Mouse (Mus musculus) natural killer cell, adult 2 months (primary cell): ENCODE measurements around the gene Cog5.

Experiments
- DNase-seq, 2 experiments: peaks; one replicate each; pipeline ENCODE4 v3.0.0; 2022; ENCODE audit warnings: low spot score in 2 of 2

The Cog5 gene

GRCm38 (mm10) chr12:31823671-31824070, 169.0 kb downstream of the Cog5 start:
- DNase-seq: no peak

DNA sequence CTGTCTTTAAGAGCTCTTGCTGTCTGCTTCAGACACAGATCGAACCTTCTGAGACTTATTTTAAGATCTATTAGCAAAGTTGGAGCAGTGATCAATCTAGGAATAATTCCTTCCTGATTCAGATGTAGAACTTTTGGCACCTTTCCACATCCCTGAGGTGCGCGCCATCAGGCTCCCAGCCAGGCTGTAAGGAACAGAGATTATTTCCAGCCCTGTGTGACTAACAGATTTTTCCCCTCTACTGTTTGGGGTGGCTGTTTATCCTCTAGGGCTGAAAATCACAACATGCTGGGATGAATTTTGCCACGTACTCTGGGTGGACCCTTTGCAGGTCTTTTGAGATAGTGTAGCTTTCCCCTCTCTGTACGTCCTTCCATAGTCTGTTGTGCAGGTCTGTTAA, 170.2 kb downstream of the Cog5 start:
- DNase-seq: no peak

DNA sequence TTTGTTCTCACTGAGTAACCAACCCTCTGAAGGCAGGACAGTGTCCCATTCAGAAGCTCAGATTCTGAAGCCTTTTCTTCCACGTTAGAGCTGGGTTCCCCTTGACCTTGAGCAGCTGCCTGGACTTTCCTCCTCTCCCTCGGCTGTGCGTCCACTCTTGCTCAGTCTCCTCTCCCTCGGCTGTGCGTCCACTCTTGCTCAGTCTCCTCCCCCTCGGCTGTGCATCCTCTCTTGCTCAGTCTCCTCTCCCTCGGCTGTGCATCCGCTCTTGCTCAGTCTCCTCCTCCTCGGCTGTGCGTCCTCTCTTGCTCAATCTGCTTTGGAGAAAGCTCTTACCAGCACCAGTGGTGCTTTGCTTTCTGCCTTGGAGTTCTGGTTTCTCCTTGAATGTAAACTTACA, 171.2 kb downstream of the Cog5 start:
- DNase-seq: no peak

- DNase-seq: no peak
These were observed 171.8 kb downstream of the Cog5 start for GRCm38 (mm10) chr12:31826476-31826875.

DNA sequence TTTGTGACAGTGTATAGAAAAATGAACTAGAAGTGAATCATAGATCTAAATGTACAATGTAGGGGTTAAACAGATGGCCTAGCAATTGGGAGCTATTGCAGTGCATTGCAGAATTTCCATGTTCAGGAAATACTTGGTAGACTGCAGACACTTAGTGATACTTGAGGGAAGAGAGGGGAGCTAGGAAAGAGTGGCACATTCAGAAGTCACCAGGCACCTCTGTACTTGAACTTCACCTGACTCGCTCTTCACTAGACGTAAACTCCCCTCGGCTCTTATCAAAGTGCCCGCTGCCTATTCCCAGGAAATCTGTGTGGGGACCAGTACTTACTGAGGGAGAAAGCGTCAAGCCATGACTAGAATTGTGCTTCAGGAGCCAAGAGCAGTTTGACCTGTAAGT, 180.8 kb downstream of the Cog5 start:
- DNase-seq: no peak

DNA sequence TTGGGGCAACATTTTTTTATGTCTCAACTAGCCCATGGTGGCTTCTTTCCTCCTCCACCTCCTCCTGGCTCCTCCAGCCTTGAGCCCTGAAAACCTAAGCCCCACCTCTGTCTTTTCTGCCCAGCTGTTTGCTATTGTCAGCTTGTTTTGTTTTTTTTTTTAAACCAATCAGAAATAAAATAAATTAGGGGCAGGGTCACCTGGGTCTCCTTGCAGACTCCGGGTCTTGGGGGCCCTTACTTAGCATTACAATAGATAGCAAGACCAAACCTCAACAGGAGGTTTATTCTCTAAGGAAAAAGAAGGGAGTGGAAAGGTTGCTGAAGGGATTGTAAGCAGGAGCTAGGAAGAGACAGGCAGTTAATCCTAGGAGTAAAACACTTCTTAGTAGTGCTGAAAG, 181.5 kb downstream of the Cog5 start:
- no peak for DNase-seq

DNA sequence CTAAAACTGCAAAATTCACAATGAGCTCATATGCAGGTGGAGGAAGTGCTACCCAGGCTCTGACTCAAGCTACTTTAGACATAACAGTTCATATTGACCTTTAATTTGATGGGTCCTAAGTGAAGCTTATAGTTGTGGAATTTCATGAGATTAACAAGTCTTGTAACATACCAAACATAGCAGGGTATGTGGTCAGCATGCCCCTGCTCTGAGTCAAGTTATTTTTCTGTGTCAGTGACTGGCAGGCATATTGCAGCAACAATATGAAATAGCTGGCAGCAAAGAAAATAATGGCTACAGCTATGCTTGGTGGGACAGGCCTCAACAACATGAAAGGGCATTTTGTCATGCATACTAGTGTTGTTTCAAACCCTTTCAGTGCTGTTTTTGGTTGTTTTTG, 183.9 kb downstream of the Cog5 start:
- DNase-seq: no peak

GRCm38 (mm10) chr12:31839249-31839648, 184.6 kb downstream of the Cog5 start:
- DNase-seq: no peak

DNA sequence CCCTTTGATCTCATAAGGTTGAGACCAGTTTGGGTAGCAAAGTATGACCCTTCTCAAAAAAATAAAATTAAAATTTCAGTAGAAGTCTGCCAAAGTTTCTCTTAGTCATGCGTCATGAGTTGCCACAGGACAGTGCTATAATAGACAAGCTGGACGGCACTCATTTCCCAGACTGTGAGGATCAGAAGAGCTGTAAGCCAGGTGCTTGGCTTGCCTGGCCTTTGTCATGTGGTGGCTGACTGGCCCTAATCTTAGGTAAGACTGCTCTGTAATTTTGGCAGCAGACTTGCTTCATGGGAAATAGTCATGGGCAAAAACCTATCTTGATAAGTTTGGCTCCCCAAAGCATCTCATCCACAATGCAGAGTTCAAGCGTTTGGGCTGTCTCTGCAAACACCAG, 191.4 kb downstream of the Cog5 start:
- no peak for DNase-seq

DNA sequence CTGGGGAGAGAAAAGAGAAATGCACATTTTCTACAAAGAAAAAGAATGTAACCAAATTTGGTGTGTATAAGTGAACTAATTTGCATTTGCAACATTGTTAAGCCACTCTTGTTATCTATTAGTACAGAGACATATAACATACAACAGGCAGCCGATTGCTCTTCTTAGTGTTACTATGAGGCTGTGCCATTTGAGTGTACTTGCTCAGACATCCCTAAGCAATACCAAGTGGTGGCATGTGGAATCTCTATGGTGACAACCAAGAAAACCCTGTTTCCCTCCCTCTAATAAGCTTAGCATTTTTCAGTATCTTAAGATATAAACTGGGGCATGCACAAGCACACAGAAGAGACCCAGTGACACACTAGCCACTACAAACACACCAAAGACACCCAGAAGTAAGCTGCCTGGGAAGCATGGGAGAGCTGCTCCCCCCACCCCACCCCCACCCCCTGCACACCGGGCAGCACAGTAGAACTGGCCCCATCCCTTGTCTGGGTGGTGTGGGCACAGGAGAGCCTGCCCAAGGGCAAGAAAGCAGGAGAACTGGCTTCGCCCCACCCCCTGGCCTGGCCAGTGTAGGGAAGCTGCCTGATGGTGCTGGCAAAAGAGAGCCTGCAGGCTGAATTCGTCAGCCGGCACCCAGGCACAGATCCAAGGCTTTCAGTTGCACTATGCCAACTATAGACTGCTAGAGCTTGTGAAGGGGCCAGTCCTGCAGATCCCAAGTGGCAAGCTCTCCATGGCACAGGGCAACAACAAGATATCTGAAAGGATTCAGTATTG, 194.2 kb downstream of the Cog5 start:
- no peak for DNase-seq

DNA sequence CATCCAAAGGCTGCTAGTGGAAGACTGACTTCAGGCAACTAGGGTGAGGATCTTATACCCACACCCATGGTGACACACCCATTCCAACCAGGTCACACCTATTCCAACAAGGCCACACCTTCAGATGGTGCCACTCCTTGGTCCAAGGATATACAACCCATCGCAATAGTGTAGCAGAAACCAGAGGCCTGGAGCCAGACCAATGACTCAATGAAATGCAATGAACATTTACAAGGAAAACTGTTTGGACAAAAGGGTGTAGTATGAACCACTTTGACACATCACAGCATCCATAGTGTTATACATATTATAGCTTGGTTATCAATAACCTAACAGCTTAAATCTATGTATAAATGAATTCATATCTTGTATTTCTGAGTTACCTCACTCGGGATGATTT, 194.9 kb downstream of the Cog5 start:
- DNase-seq: no peak

GRCm38 (mm10) chr12:31854039-31854438, 199.4 kb downstream of the Cog5 start:
- DNase-seq: no peak

DNA sequence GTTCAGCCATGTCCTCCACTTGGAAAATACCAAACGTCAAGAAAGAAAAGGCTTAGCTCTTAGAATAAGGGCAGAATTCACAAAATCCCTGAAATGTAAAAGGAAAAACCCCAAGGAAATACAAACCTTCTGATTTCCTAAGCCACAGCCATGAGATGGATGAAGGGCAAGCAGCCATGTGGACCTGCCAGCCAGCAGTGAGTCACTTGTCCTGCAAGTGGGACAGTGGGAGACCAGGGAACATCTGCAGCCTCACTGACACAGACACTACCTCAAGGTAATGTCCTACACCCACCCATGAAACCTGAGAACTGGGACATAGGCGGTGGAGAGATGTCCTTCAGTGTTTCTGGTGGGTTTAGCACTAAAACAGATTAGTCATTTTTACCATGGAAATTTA, 200.1 kb downstream of the Cog5 start:
- no peak for DNase-seq

DNA sequence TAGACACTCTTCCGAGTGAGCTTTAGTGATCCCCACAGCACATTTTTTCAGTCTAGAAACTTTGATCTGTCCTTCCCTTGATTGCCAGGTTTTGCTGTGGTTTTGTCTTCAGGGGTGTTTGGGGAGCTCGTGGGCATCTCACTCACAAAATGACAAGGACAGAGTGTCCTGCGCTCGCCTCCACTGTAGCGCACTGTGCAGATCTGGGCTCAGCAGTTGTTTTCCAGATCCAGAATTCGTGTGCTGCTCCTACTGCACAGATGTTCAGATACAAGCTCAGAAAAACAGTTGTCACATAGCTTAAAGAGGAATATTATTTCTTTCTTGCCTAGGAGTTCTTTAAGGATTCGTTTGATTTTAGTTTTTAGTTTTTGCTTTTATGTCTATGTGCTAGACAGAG, 203.1 kb downstream of the Cog5 start:
- no peak for DNase-seq

DNA sequence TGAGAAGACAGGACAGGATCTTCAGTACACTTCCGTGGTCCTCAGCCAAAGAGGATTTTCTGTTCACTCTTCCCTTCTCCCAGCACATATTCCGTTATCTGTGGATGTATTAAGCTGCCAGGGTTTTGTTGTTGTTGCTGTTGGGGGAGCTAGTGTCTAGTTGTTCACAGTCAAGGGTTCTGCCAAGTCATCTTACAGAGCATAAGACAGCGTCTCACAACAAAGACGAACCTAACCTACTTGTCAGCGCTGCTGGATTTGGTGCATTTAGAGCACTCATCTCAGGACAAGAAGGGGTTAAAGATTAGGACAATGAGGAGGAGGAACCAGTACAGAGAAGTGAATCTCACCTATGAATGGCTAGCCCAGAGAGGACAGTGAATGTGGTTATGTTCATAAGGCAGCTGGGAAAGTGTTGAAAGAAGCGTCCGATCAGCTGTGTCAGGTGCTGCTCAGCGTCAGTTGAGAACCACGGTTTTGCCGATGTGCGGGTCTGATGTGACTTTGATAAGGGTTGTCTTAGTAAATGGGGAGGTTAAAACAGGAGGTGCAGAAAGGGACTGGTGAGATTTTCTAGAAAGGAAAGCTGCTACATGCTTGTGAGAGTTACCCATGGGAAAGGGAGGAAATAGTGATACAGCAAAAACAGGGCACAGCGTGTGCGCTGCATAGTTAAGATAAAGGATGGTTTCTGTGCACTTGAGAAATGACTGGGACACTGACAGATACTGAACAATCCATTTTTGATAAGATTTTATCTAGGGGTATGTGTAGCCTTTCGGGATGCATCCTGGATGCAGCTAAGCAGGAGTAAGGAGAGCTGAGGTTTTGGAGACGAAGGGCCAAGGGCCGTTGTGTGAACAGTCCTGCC, 208.2 kb downstream of the Cog5 start:
- no peak for DNase-seq

DNA sequence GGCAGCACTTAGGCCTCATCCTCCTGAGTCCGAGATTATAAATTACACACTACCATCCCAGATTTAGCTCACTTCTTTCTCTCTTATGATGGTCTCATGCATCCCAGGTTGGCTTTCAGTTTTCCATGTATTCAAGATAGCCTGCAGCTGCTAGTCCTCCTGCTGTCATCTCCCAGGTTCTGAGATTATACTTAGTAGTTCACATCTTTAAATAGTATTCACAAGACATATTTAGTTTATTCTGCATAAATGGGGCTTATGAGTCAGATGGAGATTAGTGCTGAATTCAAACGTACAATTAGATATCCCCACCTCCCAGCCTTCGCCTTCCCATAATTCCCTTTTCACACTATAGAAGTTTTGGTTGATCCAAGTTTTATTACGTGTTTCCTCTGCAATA, 222.1 kb downstream of the Cog5 start:
- DNase-seq: no peak

DNA sequence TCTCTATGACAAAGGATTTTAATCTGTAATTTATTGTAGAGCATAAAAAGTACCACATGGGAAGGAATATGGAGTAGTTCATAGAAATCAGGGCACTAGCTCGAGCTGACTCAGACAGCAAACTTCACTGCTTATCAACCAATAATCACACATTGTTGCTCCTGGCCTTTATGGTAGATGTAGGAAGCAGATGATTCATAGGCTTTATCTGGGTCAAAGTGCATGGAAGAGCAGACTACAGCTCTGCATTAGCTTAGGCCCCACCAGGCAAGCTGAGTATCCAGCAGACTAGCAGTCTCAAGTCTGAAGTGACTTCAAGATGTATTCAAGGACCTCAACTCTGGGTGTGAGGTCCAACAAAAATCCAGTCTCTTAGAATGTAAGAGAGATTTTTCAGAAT, 228.1 kb downstream of the Cog5 start:
- no peak for DNase-seq

GRCm38 (mm10) chr12:31884365-31884764, 229.7 kb downstream of the Cog5 start:
- no peak for DNase-seq

DNA sequence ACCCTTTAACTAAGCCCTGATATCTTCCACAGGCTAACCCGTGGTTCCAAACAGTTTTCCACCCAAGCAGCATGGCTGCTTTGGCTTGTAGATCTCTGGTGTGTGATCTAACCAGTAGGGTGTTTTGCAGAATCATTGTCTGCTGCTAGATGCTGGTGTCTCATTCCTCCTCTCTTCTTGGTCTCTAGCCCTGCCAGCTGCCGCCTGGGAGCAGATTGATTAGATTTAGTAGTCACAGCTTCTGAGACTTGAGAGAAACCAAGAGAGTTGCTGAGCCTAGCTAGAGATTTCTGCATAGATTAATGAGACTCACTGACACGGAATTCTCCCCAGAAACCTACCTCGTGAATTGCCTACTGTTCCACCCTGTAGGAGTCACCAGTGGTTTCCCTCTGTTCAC, 230.4 kb downstream of the Cog5 start:
- DNase-seq: no peak

DNA sequence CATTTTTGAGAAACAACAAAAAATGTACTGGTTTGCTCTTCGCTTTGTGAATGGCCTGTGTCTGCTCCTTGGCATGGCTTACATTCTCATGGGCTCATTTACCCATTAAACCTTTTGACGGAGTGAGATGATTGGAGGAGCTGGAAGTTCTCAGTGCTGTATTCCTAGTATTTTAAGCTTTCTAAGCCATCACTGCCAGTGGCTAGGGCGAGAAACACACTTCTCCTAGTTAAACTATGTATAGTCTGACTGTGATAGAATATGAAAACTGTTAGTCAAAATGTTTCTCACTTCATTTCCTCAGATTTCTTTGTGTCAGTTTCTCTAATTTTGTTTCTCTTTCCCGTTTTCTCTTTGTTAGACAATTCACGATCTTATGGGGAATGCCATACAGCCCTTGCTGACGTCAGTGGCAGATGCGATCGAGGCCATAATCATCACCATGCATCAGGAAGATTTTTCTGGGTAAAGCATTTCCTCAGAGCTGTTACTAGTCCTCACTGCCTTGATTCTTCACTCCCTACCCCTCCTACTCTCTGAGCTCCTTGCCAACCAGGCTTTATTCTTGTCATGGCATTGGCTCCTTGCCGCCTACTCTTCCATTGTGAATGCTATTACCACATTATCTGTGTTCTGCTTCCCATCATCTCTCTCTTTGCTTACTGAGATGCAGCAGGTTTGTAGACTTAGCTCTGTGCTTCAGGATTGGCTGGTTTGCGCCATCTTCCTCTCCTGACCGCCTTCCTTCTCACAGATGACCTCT, 231.4 kb downstream of the Cog5 start:
- no peak for DNase-seq

GRCm38 (mm10) chr12:31890685-31891084, 236.0 kb downstream of the Cog5 start:
- DNase-seq: no peak

DNA sequence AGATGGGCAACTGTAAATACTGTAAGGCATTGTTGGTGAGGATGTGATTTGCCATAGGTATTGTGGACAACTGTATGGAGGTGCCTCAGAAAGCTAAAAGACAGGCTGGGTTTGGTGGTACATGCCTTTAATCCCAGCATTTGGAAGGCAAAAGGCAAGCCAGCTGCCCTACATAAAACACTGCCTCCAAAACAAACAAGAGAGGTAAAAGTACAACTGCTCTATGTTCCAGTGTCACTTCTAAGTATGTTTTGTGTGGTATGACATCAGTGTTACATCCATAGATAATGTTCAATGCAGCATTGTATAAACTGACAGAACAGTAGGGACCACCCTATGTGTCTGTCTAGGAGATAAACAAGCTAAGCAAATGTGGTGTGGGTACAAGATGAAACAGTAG, 237.4 kb downstream of the Cog5 start:
- DNase-seq: no peak
